Mouse (Mus musculus): Measurements from ENCODE around the gene Nudt5. TPM values are rescaled to one million over a fixed set of nuclear protein-coding genes. Genes with fewer than 3 reads are reported as not detected.

Nudt5 gene
- polyA plus RNA-seq, 1 experiment from 2014 or later: 59.8 TPM

Other genes starting within 250 kb of the Nudt5 start
- gene Camk1d, start 130.5 kb upstream of the Nudt5 start, polyA plus RNA-seq (2015; fragmentation: Nextera tagmentation; extraction: Ambion mirVana): 1.9 and 2.2 TPM in 2 replicates
- 184 and 186 TPM in 2 replicates for gene Cdc123, start 145 bp downstream of the Nudt5 start, polyA plus RNA-seq (2015; fragmentation: Nextera tagmentation; extraction: Ambion mirVana)
- 0.44 and 0.85 TPM in 2 replicates for gene Gm13199, start 17.9 kb downstream of the Nudt5 start, polyA plus RNA-seq (2015; fragmentation: Nextera tagmentation; extraction: Ambion mirVana)
- 49.2 and 50.0 TPM in 2 replicates for gene Sec61a2, start 50.4 kb downstream of the Nudt5 start, polyA plus RNA-seq (2015; fragmentation: Nextera tagmentation; extraction: Ambion mirVana)
- 1.7 and 3.2 TPM in 2 replicates for gene Dhtkd1, start 97.8 kb downstream of the Nudt5 start, polyA plus RNA-seq (2015; fragmentation: Nextera tagmentation; extraction: Ambion mirVana)
- gene Upf2, start 106.5 kb downstream of the Nudt5 start, polyA plus RNA-seq (2015; fragmentation: Nextera tagmentation; extraction: Ambion mirVana): 5.3 and 5.6 TPM in 2 replicates